Mouse (Mus musculus): ENCODE data around the gene Ormdl2.

GRCm38 (mm10) chr10:128793258-128793657, 28.2 kb downstream of the Ormdl2 start:
- TF ChIP-seq CTCF (IDR thresholded peaks at IDR 0.05; ENCODE audit: control insufficient read depth, insufficient read depth, insufficient read length) (no peak), USF1 (IDR thresholded peaks at IDR 0.05; ENCODE audit: low read depth) (no peak), MYOG (IDR thresholded peaks at IDR 0.05; ENCODE audit: control insufficient read depth, extremely low read depth, insufficient read length) (no peak)
